Mouse (Mus musculus) adrenal gland, adult 2 months (tissue): Measurements from ENCODE around the gene Lpp. TPM values are rescaled to one million over a fixed set of nuclear protein-coding genes. Genes with fewer than 3 reads are reported as not detected.

ENCODE experiments used
- DNase-seq: peaks from one replicate; pipeline ENCODE4 v3.0.0; 2021
- polyA plus RNA-seq: library from polyadenylated mRNA; depleted of rRNA; stranded (reverse); fragments of >200 nt; gene quantifications from 2 replicates; pipeline ENCODE4 v1.2.3, GENCODE M21; 2012
- total RNA-seq, 2 experiments: library from RNA; stranded (reverse); gene quantifications; 2 replicates each; pipeline ENCODE4 v1.2.3; 2021

Lpp gene
- total and polyA plus RNA-seq, 3 experiments: 32.3 to 94.8 (median 35.1) TPM

DNA sequence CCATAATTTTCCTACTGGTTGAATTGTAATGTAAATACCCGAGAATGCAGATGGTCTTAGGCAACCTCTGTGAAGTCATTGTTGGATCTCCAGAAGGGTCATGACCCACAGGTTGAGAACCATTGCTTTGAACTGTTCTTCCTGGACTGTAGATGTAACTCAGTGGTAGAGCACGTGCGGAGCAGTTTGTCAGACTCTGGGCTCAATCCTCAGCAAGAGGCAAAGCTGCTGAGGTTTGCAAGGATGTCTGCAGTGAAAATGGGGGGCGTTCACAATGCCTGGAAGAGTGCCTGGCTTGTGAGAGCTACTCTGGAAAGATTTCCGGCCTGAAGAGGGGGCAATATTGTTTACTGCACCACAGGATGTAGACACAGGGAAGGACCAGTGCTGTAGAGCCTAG lies 6.2 kb downstream of the Lpp start:
- no peak for DNase-seq

DNA sequence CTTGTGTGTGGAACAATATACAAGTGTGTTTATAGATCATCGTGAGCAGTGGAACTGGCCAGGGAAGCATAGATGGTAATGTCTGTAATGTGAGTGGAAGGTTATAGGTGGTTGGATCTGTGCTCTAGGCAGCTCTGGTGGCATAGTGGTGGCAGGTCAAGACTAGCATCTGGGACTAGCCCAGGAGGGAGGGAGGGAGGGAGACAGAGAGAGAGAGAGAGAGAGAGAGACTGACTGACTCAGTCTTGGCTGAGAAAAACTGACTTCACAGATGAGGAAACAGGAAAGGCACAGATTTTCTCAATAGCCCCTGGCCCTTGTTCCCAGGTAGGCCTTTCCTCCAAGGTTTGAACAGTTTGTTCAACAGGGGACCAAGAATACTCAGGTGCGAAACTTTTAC lies 7.5 kb downstream of the Lpp start:
- no peak for DNase-seq

DNA sequence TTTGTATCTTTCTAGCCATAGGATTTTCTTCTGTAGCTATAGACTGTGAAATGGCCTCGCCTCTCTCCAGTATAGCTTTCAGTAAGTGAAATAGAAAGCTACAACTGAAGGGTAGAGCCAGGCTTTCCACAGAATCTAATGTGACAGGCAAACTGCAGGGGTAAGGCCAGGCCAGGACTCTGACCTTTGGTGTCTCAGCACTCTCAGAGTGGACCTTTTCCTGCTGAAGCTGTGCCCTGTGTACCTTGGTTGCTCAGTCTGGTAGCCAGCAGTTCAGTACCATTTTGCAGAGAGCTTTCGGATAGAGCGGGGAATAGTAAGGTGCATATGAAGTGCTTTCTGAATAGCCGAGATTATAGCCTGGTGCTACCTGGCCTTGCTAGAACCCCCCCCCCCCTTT lies 9.5 kb downstream of the Lpp start:
- no peak for DNase-seq

DNA sequence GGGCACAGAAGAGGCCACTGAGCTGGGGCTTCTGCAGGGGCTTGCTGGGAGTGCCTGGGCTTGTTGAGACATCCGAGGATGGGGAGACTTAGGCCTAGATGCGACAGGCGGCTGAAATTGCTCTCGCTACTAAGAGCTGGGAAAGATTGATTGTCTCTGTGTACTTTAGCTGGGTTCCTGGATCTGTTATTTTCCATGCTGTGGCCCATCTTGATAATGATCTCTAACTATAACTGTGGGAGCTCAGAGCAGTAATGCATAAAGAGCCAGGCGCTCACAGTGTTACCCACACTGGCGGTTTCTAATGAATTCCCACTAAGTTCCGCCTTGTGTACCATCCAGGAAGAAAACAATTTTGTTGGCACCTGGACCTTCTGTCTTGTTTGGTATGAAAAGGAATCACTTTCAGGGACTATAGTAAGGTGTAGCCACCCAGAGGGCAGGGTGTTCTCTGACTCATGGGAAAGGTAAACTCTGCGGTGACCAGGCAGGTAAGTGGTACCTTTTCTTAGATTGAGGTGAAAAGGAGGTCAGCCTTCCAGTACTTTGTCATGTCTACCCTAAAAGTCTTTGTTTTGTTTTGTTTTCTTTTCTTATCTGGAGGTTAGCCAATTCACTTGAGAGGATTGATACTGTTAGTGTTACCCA lies 10.6 kb downstream of the Lpp start:
- DNase-seq: no peak

DNA sequence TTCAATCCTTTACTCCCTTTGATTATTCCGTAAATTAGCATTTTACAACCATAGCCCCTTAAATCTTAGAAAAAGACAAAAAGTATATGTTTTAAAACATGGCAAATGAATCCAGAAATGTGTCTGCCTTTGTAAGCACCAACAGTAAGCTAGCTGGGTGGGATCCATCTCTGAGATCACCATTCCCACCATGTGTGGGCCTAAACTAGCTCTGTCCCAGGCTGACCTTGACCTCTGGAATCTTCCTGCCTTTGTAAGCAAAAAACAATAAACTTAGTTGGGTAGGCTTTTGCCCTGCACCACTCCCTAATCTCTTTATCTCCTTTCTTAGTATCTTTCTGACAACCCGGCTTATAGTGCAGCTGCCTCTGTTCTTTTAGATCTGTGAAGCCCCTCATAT lies 13.2 kb downstream of the Lpp start:
- DNase-seq: no peak

DNA sequence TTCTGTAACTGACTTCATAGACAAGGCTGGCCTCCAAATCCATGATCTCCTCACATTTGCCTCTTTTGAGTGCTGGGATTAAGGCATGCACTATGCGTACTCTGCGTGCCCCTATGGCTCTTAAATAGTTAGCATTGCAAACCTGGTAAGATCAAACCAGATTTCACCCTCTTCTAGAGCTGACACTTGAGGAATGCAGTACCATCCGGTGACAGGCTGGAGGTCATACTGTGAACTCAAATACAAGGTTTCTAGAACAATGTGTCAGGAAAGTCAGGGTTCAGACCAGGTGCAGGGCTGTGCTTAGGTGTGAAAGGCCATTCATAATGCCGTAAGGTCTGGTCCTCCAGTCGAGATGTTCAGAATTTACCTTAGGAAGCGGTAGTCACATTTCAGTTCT lies 18.0 kb downstream of the Lpp start:
- no peak for DNase-seq

DNA sequence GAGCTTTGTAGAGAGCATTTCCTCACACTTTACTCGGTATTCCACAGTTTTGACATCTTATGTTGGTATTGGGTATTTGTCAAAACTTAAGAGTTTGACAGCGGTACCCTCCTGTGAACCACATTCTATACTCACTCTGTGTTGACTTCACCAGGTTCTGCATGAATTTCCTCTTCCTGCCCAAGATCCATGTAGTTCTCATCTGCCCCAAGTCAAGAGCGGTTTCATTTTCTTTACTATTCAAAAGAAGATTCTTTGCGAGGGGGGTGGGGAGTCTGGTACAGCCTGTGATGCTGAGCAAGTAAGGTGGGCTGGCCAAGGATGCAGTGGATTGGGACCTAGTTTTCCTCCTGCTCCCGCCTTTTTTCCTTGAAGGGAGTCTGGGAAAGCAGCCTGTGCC lies 18.9 kb downstream of the Lpp start:
- no peak for DNase-seq

DNA sequence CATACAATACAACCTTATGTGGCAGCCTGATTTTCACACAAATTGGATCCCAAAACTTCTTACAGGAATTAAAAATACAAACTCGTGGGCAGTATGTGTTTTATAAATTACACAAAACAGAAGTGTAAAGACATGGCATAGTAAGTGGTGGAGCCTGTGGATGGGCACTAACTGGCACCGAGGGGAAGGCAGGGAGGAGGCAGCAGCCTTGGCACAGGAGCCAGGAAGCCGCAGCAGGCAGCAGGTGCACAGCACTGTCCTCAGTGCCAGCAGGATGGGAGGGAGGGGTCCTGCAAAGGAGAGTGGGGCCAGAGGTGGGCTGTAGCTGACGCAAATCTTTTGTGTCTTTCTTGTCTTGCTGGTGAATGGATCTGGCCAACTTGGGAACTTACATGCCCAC lies 19.8 kb downstream of the Lpp start:
- no peak for DNase-seq

DNA sequence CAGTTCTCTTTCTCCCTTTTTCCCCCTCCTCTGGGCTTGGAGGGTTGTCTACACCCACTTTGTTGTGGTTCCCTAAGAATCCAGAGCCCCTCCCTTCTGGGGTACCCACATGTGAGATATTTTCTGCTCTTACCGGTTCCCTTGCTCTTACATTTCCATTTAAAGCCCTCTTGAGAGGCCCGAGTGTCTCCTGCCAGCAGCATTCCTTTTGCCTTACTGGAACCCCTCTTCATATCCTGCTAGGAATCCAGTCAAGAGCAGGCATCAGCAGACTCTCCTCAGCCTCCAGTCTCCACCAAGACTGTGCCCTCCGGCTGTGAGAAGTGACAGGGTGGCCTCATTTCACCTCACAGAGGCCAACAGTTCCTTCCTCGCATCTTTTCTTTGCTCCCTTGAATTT lies 24.7 kb downstream of the Lpp start:
- no peak for DNase-seq

DNA sequence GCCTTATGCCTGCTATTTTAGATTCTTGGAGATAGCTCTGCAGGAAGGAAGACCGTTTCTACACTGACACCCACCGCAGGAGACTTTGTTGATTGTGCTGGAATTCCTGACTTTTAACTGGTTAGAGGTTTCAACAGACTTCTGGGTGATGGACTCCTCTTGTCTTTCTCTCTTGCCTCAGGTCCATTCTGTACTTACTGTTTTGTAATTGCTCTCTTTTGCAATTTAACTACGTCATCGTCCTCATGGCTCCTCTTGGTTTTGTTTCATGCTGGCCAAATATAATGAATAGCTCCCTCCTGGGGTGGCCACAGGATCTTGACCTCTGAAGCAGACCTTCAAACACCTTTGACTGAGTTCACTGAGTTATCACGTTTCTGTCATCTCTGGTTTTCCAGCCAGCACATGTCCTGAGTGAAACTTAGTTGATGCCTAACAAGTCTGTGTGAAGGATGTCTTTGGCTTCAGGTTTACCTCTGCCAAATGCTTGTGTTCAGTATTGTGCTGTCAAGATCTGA lies 27.4 kb downstream of the Lpp start:
- peak; percentile 57 for DNase-seq

DNA sequence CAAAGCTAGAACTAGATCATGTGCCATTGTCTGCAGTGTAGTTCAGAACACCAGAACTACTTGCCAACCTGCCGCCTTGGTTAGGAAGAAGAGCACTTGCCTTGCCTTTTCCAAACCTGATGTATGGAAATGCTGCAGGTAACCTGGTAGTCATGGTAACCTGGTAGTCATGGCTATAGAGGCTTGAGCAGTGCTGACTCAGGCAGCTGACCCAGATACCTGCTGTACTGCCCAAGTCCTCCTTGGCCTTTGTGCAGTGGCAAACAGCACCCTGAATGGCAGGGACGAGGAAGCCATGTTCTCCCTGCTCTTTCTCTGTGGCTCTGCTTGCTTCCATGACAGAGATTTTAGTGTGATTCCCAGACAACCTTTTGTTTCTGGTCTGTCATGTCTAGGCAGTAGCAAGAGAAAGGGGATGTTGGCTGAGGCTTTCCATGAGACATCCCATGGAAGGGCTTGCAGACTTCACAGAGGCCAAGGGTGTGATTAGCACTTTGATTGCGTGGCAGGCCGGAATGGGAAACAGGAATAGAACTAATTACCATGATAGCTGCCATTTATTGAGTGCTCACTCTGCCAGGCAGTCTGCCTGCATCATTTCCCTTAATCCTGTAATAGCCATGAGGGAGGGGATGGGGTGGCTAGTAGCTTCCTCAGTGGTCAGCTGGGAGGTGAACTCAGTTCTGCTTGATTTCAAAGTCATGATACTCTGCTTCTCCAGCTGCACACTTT lies 28.5 kb downstream of the Lpp start:
- peak; percentile 28 for DNase-seq

DNA sequence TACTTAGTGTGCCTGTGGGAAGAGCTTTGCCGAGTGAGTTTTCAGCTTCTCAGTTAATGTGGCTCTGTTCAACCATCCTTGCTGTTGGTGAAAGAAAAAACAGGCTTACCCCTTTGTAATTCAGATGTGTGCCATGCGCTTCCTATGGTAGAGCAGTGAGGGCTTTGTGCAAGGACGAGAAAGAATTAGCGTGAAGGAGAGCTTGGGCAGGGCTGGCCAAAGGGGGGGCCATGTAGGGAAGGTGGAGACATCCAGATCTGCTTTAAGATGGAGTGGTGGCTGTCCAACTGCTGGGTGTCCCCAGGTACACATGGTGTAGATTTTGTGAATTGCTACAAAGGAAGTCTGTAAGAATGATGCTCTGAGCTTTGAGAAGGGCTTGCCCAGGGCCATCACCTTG lies 29.9 kb downstream of the Lpp start:
- no peak for DNase-seq

DNA sequence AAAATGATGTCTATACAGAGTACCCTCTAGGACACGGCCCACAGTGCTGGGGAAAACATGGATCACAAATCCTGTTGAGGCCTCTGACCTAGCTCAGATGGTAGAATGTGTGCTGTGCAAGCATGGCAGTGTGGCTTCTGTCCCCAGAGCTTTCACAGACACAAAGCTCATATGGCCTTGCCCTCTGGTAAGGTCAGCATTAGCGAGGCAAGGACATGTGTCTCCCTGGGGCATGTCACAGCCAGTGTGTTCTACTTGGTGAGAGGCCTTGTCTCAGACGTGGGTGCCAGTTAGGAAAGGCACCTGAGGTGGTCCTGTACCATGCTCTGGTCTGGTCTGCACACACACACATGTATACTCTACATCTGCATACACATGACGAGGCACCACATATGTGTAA lies 30.4 kb downstream of the Lpp start:
- DNase-seq: peak; percentile 58

DNA sequence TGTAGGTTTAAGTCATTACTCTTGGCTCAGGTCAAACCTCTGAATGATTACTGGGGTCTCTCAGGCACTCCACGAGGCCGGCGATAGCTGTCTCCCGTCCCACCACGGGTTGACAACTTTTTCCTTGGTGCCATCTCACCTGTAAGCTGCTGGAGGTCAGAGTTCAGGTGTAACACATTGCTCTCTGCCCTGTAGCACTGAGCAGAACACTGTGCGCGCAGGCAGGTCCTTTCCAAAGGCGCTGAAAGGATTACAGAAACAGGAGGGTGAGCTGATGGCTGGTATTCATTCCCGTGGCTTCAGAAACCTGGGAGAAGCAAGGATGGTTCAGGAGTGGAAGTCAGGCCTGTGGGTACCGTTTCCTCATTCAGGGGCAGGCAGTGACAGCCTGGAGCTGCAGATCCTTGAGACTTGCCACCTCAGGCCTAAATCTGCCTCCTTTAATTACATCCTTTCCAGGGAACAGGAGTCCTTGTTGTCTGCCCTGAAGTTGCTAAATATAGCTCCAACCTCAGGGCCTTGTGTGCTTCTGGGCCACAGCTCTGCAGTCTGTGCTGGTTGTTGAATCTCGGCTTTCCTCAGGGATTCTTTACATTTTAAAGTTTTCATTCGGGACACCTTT lies 31.2 kb downstream of the Lpp start:
- peak; percentile 35 for DNase-seq

DNA sequence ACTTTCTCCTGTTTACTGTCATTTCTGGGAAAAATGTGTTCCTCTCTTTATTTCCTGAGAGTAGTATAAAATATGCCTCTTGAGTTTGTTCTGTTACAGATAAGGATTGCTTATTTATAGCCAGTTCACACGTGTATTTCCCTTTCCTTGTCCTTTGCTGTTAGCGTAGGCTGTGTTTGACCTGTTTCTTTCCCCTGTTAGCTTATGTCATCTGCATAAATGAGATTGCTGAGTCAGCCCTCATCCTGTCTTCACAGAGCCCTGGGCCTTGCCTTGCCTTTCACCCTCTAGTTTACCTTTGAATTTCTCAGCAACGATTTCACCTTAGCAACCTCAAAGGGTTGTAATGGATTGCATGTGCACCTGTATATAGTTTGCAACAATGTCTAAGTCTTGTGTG lies 32.5 kb downstream of the Lpp start:
- DNase-seq: no peak

DNA sequence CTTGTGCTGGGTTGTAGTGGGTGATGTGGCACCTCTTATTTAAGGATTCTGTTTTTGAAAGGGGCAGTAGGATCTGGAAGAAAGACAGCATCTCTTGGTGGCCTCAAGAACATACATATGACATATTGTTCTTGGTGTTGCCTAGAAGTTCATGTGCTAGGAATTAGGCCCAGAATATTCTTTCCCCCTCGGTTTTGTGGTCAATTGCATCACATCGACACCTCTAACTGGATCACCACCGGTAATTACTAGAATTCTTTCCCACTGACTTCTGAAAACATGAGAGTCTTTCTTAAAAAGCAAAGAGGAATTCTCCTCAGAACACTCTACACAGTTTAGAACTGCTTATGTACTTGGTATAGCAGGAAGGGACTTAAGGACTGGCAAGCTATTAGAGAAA lies 34.3 kb downstream of the Lpp start:
- no peak for DNase-seq

DNA sequence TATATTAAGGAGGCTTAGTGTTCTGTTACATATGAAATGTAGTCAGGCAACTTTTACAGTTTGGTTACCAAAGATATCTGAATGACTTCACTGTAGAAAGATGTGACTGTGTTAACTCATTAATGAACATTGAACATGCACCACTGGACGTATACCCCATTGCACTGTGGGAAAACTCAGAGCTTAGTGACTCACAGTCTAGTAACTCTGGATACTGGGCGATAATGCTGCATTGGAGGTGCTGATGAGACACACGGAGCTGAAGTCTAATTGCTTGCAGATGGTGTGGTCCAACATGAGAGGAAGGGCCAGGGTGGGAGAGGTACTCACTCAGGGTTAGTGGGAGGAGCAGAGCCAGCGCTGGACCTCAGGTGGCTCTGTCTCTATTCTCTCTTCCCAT lies 34.7 kb downstream of the Lpp start:
- no peak for DNase-seq

DNA sequence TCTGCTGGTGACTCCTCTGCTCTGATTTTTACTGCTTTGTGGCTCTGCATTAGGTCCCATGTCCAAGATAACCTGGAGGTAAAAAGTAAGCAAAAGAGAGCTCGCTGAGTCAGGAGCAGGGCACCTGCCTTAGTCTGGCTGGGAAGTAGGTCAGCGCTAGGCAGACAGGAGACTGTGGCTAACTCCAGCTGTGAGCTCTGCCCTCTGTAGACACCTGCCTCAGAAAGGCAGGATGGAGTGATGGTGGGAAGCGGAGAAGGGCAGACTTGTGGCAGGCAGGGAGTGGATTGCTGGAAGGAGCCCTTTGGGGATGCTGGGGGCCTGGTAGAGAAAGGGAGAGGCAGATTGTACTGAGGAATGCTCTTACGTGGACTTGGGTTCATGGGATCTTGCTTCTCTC lies 35.4 kb downstream of the Lpp start:
- no peak for DNase-seq

DNA sequence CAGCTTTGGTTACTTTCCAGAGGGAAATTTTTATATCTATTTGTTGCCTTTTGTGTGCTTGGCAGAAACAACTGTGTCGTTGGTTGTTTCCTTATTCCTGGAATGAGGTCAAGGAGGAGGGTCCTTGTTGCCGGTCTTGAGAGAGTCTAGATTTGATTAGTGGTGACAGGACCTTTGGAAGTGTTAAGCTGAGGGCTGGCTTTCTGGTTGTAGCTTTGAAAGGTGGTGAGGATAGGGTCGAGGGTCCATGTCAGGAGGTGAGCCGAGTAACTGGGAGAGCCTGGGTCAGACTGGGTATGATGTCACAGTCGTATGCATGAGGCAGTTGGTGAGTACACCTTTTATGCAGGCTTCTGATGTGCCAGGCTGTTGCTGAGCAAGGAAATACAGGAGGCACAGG lies 36.4 kb downstream of the Lpp start:
- no peak for DNase-seq

DNA sequence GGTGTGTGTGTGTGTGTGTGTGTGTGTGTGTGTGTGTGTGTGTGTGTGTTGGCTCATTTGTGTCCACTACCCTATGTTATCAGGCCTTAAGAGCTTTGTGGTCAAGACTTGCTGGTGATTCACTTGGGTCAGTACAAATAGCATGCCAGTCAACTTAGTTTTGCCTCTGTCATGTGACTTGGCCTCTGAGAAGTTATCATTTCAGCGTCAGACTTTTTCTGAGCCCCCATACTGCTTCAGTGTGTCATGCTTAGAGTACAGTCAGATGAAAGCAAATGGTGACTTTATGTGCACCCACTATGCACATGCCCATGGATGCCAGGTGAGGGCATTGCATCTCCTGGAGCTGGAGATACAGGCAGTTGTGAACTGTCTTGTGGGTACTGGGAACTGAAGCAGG lies 38.5 kb downstream of the Lpp start:
- DNase-seq: no peak

DNA sequence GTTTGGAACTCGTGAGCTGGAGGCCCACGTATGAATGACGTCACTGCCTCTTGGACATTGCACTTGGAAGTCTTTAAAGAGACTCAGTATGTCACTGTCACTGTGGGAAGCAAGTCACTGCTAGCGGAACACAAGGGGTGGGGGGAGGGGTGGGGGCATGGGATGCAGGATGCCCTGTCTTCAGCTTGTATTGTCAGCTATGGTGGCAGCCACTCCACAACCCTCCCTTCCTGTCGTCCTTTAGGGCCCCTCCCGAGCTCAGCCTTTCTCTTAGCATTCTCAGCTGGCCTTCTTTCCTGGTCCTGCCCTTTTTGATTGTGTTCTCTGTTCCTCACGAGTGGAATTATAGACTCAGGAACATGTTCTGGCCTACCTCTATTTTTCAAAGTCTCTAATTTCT lies 40.3 kb downstream of the Lpp start:
- DNase-seq: peak; percentile 32

DNA sequence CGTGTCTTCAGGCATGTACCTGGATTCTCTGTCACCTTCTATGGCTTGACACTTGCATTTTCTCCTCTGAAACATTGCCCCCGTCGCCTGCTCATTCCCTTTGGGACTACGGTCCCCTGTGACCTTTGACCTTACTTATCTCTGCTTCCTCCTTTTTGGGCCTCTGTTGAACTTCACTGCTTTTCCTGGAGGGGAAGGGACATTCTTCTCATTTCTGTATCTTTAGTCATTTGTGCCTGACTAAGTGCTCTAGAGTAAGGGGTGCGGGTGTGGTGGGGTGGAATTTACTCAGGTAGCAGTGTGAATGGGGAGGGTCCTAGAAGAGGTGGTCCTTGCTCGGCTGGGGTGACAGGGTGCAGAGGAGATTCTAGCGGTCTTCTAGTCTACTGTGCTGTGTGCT lies 40.7 kb downstream of the Lpp start:
- DNase-seq: no peak

DNA sequence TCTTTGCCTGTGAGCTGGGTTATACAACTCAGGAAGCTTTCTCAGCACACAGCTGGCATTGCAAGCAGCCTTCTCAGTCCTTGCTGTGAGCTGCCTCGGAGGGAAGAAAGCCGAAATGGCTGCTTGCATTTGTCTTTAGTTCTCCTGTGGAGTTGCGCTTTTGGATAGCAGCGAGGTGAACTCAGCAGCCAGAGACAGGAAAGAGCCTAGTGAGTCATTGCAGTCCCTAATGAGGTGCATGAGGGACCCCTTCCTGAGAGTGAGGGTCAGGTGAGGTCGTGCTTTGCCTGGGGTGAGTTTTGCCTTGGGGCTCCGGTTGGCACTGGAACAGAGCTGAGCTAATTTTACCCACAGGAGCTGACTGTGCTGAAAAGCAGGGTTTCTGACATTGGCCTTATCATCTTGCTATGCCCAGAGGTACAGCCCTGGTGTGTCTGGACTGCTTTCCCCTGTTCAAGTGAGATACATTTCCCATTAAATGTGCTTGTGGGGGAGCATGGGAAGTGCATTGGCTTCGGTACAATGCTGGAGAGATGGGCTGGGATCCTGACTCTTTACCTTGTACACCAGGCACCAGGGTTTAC lies 41.3 kb downstream of the Lpp start:
- DNase-seq: peak; percentile 75
